Mouse (Mus musculus) heart, adult 2 months (tissue): ENCODE measurements around the gene Msl1.

ENCODE experiments used
- CTCF ChIP-seq: fragments of 200-600 bp; IDR thresholded peaks from 2 replicates; pipeline ENCODE4 v1.8.1; 2022; ENCODE audit warnings: antibody characterized with exemption, mild to moderate bottlenecking, moderate library complexity
- EP300 ChIP-seq: fragments of 200-500 bp; IDR thresholded peaks from 2 replicates; pipeline ENCODE4 v1.6.1; 2011; ENCODE audit warnings: low read depth, low read length, control low read depth; ENCODE audit not compliant: insufficient read depth
- POLR2A ChIP-seq: fragments of 200-500 bp; IDR thresholded peaks from 2 replicates; pipeline ENCODE4 v1.6.1; 2011; ENCODE audit warnings: mild to moderate bottlenecking, low read depth, low read length, control low read depth; ENCODE audit not compliant: insufficient read depth

GRCm38 (mm10) chr11:98789219-98789807 lies 6.0 kb upstream of the Msl1 start:
- no peak for TF ChIP-seq CTCF
- TF ChIP-seq POLR2A = no peak
- no peak for TF ChIP-seq EP300
